Mouse (Mus musculus): ENCODE measurements around the gene Scyl3. TPM values are rescaled to one million over a fixed set of nuclear protein-coding genes. Genes with fewer than 3 reads are reported as not detected.
A peak's percentile ranks its signal among the peaks of the same experiment; 100 is the strongest.

Scyl3 gene
- total RNA-seq (2021), result 1 to 10 TPM; 5.7 to 7.9 TPM
- long read RNA-seq, experiment 1, full-length matches to known transcripts, result 4 of 11 reads
- long read RNA-seq, experiment 1, partial matches to known transcripts, result 4 of 11 reads
- long read RNA-seq, experiment 1, other reads (novel, unspliced or antisense), result 3 of 11 reads
- long read RNA-seq, experiment 2, full-length matches to known transcripts, result 2 of 9 reads
- long read RNA-seq, experiment 2, partial matches to known transcripts, result 2 of 9 reads
- long read RNA-seq, experiment 2, other reads (novel, unspliced or antisense), result 5 of 9 reads

- no peak for DNase-seq
These were observed at the start of gene Scyl3 for GRCm38 (mm10) chr1:163928846-163929245. Gene Scyl3, plus strand, starts transcription at chr1:163929100.

- no peak for DNase-seq
These were observed 39.3 kb upstream of the Scyl3 start for GRCm38 (mm10) chr1:163889629-163890028.

GRCm38 (mm10) chr1:163893294-163893693 lies 35.6 kb upstream of the Scyl3 start:
- DNase-seq, result no peak

GRCm38 (mm10) chr1:163893774-163894527 lies 34.9 kb upstream of the Scyl3 start:
- no peak for DNase-seq

DNA sequence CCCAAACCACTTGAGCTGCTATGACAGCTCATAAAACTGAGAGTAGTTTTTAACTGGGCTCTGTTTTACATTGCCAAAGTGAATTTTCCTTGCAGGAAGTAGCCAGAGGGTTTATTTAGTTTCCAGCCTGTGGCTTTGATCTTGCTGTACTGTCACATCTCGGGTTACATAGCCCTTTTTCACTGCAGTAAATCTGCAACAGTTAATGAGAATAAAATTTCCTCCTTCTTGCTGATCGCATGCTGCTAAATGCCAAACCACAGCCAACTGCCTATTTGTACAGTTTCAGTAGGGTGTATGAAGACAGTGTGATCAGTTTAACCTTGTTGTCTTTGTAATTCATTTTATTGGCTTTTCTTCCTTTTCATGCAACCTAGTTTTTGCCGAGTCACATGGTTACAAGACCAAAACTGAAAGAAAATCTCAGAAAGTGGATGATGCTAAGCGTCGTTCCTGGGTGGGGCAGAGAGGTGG lies 30.6 kb upstream of the Scyl3 start:
- DNase-seq, result no peak

DNA sequence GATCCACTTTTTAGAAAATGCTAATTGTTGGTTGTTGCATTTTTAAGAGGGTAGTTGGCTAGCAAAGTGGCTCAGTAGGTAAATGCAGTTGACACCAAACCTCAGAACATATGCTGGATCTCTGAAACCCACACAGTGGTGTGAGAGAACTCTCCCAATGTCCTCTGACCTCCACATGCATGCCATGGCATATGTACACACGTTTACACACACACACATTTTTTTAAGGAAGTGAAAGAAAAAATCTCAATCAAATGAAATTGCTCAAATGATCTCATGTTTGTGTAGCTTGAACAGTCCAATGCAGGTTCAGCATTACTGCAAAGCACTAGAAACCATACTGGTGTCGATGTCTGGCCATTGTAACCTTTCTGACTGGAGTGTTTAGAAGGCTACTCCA lies 29.3 kb upstream of the Scyl3 start:
- DNase-seq, result no peak

- DNase-seq, result no peak
These were observed 28.7 kb upstream of the Scyl3 start for GRCm38 (mm10) chr1:163900168-163900567.

- no peak for DNase-seq
These were observed 25.5 kb upstream of the Scyl3 start for GRCm38 (mm10) chr1:163903411-163903810.

- no peak for DNase-seq
These were observed 21.7 kb upstream of the Scyl3 start for GRCm38 (mm10) chr1:163907007-163907811.

DNA sequence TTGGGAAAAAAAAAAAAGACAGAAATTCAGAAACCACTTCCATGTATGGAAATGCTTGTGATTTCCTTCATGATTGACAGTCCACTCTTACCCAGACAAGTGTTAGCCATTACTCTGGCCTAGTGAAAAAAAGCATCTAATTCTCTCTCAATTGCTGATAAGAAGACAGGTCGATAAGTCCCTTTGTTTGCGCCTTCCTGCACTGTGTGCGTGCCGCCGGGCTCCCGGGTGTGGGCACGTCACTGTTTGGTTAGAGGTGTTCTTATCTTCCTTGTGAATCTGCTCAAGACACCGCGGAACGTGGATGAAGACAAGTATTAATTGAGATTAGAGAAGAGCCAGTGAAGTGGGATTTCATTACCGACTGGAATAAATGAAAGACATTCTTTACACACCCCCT lies 20.5 kb upstream of the Scyl3 start:
- DNase-seq, result no peak

DNA sequence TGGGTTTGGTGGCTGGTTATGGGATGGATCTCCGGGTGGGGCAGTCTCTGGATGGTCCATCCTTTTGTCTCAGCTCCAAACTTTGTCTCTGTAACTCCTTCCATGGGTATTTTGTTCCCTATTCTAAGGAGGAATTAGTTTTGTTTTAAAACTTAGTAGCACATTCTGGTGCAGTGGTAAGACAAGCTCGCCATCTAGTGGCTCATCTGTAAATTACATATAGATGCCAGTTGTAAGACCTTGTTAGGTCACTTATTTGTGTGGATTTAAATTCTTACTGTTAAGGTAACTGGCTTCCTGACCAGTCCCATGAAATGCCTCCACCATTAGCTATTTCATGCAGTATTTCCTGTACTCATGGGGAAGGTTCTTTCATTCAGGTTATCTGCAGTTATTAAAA lies 18.6 kb upstream of the Scyl3 start:
- no peak for DNase-seq

DNA sequence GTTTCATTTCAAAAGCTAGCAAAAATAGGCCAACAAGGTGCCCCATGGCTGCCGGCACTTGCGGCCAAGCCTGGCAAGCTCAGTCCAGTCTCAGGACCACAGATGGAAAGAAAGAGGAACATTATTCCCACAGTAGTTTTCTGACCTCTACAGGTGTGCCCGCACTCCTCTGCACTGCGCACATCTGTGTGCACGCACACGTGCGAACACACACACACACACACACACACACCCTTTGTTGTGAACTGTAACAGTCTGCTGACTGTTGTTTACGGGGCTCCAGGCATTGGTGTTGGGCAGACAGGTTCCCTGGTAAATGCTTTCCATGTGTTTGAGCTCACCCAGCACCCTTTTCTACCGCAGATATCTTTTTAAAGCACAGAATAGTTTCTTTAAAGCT lies 18.1 kb upstream of the Scyl3 start:
- DNase-seq, result no peak

GRCm38 (mm10) chr1:163911981-163912380 lies 16.9 kb upstream of the Scyl3 start:
- DNase-seq, result no peak

GRCm38 (mm10) chr1:163917349-163918160 lies 11.3 kb upstream of the Scyl3 start:
- no peak for DNase-seq

DNA sequence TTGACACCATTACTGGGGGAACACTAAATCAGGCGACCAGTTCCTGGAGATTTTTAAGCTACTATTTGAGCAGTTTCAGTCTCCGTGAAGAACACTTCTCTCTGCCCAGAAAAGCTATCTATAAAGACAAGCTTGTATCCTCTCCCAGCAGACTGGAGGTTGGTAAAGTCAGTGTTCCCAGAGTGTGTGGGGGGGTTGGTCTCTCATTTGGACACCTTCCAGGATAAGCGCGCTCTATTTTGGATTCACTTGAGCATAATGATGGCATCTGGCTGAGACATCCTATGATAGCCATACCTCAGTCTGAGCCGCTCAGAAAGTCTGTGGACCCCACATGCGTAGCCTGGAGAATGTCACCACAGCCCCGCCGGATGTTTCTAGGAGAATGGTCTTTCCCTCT lies 4.8 kb upstream of the Scyl3 start:
- DNase-seq, result no peak

DNA sequence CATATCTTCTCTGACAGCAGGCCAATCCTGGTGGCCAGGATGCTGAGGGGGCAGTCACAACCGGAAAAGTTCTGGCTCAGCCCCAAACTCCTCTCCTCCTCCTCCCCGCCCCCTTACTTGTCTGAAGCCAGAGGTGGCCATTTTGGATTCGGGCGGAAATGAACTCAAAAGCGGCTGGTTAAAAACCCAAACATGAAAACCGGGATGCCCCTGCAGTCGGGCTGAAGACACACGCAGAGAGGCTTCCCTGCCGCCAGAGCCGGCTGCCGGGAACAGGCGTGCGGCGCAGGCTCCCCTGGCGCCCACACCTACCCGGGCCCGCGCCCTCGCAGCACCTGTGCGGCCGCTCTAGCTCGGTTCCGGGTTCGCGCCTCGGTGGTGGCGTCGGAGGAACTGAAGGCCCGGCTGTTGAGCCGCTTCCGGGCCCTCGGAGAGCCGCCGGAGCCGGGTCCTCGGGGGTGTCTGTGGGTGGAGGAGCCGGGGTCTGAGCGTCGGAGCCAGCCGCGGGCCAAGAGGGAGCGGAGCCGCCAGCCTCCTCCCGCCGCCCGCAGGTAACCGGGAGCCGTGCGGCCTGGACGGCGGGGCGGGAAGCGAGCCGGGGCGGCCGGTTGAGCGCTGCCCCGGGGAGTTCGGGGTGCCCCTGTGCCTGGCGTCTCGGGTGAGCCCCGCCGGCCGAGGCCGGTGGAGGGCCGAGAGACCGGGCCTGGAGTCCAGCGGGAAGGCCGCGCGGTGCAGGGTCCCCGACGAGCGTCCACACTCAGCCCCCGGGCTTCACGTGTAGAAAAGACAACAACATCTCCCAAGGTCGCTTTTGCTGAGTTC lies 947 bp downstream of the Scyl3 start:
- DNase-seq, result peak; percentile 86

- DNase-seq, result no peak
These were observed 1.5 kb downstream of the Scyl3 start for GRCm38 (mm10) chr1:163930458-163930794.

DNA sequence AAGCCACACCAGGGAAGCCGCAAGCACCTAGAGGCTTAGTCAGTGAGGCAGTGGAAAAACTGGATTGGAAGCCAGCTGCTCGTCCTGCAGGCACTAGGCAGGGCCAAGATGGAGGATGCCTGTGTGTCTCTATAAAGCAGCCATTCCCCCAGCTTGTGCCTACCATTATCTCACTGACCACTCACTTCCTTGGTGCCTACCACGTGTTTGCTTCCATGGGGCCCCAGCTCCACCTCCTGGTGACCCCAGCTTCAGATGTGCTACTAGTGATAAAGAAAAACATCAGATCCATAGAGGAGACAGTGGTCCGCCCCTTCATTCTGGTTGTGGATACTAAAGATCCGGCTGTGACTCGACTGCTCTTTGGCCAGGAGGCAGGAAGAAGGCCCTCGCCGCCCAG lies 2.9 kb downstream of the Scyl3 start:
- DNase-seq, result no peak

GRCm38 (mm10) chr1:163934591-163934990 lies 5.7 kb downstream of the Scyl3 start:
- no peak for DNase-seq

GRCm38 (mm10) chr1:163942056-163942455 lies 13.2 kb downstream of the Scyl3 start:
- no peak for DNase-seq

- DNase-seq, result no peak
These were observed 24.5 kb downstream of the Scyl3 start for GRCm38 (mm10) chr1:163953396-163953795.
